Mouse (Mus musculus): ENCODE data around the gene C87436.

DNA sequence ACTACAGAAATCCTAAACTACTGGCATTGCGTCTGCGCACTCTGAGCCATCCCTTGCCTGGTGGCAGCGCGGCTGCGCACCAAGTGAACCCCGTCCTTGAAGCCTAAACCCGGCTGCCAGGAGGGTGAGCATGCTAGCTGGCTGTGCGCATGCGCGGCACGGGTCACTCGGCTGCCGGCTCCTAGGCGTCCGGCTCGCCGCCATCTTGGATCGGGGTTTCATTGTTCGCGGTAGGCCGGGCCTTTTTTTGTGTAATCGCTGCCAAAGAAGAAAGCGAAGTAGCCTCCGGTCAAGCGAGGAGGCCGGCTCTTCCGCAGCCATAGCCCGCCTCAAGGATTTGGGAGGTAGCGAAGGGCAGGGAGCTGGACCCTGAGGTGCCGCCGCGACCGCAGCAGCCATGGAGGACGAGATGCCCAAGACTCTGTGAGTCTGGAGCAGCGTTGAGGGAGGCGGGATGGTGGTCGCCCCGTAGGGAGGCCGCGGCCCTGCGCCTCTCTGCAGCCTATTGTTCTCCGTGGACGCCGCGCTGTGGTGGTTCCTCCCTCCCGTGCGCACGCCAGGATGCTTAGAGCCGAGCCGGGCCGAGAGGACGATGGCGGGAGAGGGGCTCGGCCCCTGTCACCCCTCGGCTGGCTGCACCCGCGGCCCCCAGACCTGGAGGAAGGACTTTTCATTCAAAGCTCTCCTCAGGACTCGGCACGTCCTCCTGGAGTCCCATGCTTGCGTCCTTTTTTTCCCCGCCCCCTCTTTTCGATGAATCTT lies 33.9 kb upstream of the C87436 start, which contains the start of gene Tia1:
- TF ChIP-seq CTCF (conservative IDR thresholded peaks at IDR 0.05; ENCODE audit: low read length) (no peak), NANOG (IDR thresholded peaks at IDR 0.05; ENCODE audit: borderline replicate concordance, low read length) (no peak), POU5F1 (IDR thresholded peaks at IDR 0.05; ENCODE audit: borderline replicate concordance, low read length) (no peak)
